Mouse (Mus musculus) embryonic stem cell, embryonic (primary cell): ENCODE measurements at regions not wholly inside any gene's neighbourhood (a gene's known extent, or its start where the extent isn't known, plus 50 kb on each side); places are given as distances from the start of the nearest gene placed in this dataset.
"Not testable (repeated sequence)": the region's sequence is repeated elsewhere in the genome, so short reads cannot be mapped to it uniquely, and the experiment has no call there.

Source experiments
- CTCF ChIA-PET, 4 experiments: fragments of 300-600 bp in 2 of 4; fragments of 350-600 bp in 2 of 4; sonication (Branson Sonifier 250); formaldehyde crosslinking; loops; one replicate each; lab custom pipeline; 2022; ENCODE audit warnings: inconsistent platforms in 2 of 4; lab: Charles Lee
- POLR2A ChIA-PET, 4 experiments: fragments of 300-600 bp in 2 of 4; fragments of 350-600 bp in 2 of 4; sonication (Branson Sonifier 250); formaldehyde crosslinking; loops; one replicate each; lab custom pipeline; 2022; ENCODE audit warnings: antibody characterized with exemption in 4 of 4, inconsistent platforms in 1 of 4; lab: Charles Lee

DNA sequence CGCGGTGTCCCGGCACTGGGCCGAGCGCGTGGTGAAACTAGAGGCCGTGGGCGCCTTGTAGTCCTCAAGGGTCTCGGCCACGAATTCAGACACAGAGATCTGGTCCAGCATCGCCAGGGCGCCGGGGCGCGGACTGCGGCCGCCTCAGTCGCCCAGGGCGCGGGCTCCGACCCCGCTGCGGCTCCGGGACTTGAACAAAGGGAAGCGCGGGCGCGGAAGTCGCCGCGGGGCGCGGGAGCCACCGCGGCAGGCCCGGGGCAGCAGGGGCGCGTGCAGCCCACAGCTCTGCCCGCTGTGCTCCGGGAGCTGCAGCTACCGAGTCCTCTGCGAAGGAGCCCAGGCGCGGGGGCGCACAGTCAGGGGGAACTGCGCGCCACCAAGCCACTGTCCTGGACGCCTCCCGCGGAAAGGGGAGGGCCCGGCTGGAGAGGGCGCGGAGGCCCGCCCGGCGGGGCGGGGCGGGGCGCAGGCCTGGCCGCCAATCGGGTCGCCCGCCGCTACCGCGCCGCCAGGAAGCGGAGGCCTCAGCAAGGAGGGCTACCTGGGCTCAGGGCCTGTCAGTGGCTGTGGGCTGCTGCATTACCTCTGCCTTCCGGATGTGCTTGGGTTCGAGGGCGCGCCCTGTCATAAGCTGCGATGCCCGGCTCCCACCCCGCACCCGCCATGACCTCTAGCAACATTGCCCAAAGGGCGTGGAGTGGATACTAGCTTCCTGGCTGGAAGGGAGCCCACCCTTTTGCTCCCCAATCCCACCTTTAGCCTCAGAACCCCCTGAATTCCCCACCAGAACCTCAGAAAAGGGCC, 155.2 kb upstream of the 9030624G23Rik start:
- CTCF ChIA-PET: not testable (repeated sequence)

More for the DNA sequence above, 155.2 kb upstream of the 9030624G23Rik start:
- POLR2A ChIA-PET: interaction anchor here in 1 of 4 experiments (0.5 to 0.6 kb wide), 2 partner anchors 159 to 999 kb away, joined by 4 read pairs; no protein-coding TSS in a partner anchor
